Mouse (Mus musculus) megakaryocyte, embryonic 14.5 days (primary cell): Measurements from ENCODE around the gene Sdhc. TPM values are rescaled to one million over a fixed set of nuclear protein-coding genes. Genes with fewer than 3 reads are reported as not detected.
A peak's percentile ranks its signal among the peaks of the same experiment; 100 is the strongest.

Experiments used
- H3K27me3 ChIP-seq: replicated peaks from 2 replicates; pipeline ENCODE3; 2012; ENCODE audit warnings: inconsistent platforms
- H3K36me3 ChIP-seq: replicated peaks from 2 replicates; pipeline ENCODE3; 2012; ENCODE audit warnings: low read length, inconsistent platforms, mixed read lengths
- H3K4me1 ChIP-seq: 2 replicates; pipeline ENCODE4 v1.6.1; 2012; ENCODE audit warnings: inconsistent platforms
- H3K4me3 ChIP-seq: replicated peaks from 2 replicates; pipeline ENCODE3; 2012; ENCODE audit warnings: moderate library complexity, mild to moderate bottlenecking, inconsistent platforms
- H3K9me3 ChIP-seq: 2 replicates; pipeline ENCODE4 v1.6.1; 2012; ENCODE audit warnings: inconsistent platforms
- FLI1 ChIP-seq: IDR thresholded peaks from 2 replicates; pipeline ENCODE4 v1.6.1; 2012; ENCODE audit warnings: low read length, inconsistent platforms, mixed read lengths
- GATA1 ChIP-seq: IDR thresholded peaks from 3 replicates; pipeline ENCODE4 v1.6.1; 2012; ENCODE audit warnings: mixed read lengths, low read length, inconsistent platforms, borderline replicate concordance
- polyA plus RNA-seq: library from polyadenylated mRNA; stranded (reverse); fragments of >175 nt; gene quantifications from 2 replicates; pipeline ENCODE4 v1.2.3, GENCODE M21; 2012; ENCODE audit warnings: low replicate concordance; ENCODE audit not compliant: insufficient read depth

Gene Sdhc
- polyA plus RNA-seq, 1 experiment = 93.6 TPM

DNA sequence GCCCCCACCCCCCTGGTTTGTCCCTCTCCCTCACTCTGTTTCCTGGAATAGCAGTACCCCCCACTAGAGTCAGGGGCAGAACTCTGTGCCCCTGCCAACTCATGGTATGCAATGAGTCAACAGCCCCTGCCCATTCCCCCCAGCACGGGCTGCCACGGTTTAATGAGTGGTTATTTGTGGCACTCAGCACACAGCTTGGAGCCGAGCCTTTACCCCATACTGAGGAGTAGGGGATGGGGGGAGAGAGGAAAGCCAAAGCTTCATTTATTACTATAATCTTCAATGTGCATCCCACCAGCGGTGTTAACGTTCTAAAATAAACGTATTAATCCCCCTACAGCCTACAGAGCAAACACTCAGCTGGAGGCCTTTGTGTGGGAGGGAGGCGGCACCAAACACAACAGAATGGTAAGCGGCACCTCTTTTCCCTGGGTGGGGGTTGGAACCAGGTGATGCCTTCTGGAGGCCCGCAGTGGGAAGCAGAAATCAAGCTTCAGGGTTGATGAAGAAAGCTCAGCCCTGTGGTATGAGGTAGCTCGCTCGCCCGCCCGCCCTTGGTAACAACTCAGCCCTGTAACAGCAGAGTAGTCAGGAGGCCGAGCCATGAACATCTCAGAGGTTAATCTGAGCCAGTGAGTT is 39.2 kb upstream of the Sdhc start:
- H3K4me3 ChIP-seq = no peak overlapping the region
- TF ChIP-seq FLI1 (no peak), GATA1 (no peak)
- peaks cover 56% of the 10 kb centered on the region for H3K4me1 ChIP-seq
- H3K27me3 ChIP-seq = peaks cover 36% of the 10 kb centered on the region
- H3K9me3 ChIP-seq = peaks cover 8% of the 10 kb centered on the region; the same call in 1 of the 2 replicates
- H3K36me3 ChIP-seq = peaks cover 16% of the 10 kb centered on the region

- TF ChIP-seq GATA1 (no peak), FLI1 (no peak)
- H3K36me3 ChIP-seq = peaks cover 16% of the 10 kb centered on the region
- peaks cover 31% of the 10 kb centered on the region for H3K27me3 ChIP-seq
- peaks cover 8% of the 10 kb centered on the region; the same call in 1 of the 2 replicates for H3K9me3 ChIP-seq
- H3K4me1 ChIP-seq = peaks cover 57% of the 10 kb centered on the region
- no peak overlapping the region for H3K4me3 ChIP-seq
Observed at GRCm38 (mm10) chr1:171189046-171189445, 38.6 kb upstream of the Sdhc start.

- Histone ChIP-seq H3K4me1 (peaks cover 57% of the 10 kb centered on the region), H3K36me3 (peaks cover 14% of the 10 kb centered on the region), H3K27me3 (peaks cover 21% of the 10 kb centered on the region), H3K4me3 (no peak overlapping the region), H3K9me3 (peaks cover 8% of the 10 kb centered on the region; the same call in 1 of the 2 replicates)
- TF ChIP-seq GATA1 (no peak), FLI1 (no peak)
Observed at GRCm38 (mm10) chr1:171187851-171188700, 37.7 kb upstream of the Sdhc start.

- H3K4me1 ChIP-seq = peaks cover 75% of the 10 kb centered on the region
- peaks cover 4% of the 10 kb centered on the region for H3K27me3 ChIP-seq
- H3K36me3 ChIP-seq = peaks cover 17% of the 10 kb centered on the region
- peaks cover 5% of the 10 kb centered on the region; the same call in 1 of the 2 replicates for H3K9me3 ChIP-seq
- H3K4me3 ChIP-seq = no peak overlapping the region
- TF ChIP-seq GATA1 (no peak), FLI1 (no peak)
Observed at GRCm38 (mm10) chr1:171185655-171186054, 35.3 kb upstream of the Sdhc start.

DNA sequence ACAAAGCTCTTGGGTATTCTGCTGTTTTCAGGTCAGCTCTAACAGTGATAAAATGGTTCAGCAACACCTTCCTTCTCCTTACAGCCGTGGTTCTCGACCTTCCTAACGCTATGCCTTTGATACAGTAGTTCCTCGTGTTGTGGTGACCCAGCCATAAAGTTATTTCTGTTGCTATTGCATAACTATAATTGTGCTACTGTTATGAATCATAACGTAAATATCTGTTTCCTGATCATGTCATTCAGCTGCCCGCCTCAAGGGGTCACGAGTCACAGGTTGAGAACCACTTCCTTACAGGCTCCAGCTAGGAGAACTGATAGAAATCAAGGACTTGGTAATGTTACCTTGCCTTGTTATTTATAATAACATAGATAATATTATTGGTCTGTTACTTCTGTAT is 33.9 kb upstream of the Sdhc start:
- Histone ChIP-seq H3K4me1 (peaks cover 81% of the 10 kb centered on the region), H3K27me3 (peaks cover under 1% of the 10 kb centered on the region), H3K4me3 (peak overlapping the region; percentile 73), H3K36me3 (peaks cover 13% of the 10 kb centered on the region), H3K9me3 (no peaks in the 10 kb centered on the region)
- no peak for TF ChIP-seq GATA1
- TF ChIP-seq FLI1 = no peak

- Histone ChIP-seq H3K27me3 (no peaks in the 10 kb centered on the region), H3K4me1 (peaks cover 81% of the 10 kb centered on the region)
- TF ChIP-seq FLI1 = no peak
- TF ChIP-seq GATA1 = no peak
Observed at GRCm38 (mm10) chr1:171183620-171184019, 33.2 kb upstream of the Sdhc start.

DNA sequence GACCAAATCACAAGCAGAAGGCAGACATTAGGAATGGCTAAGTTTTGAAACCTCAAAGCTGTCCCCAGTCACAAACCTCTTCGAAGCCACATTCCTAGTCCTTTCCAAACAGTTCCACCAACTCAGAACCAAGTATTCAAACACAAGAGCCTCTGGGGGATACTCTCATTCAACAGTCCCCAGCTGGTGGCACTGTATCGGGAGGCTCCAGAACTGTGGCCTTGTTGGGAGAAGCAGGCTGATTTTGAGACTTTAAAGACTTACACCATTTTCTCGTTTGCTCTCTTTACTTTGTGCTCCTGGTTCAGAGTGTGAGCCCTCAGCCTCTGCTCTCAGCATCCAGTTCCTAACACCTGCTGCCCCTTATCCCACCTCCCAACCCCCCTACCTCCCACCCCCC is 32.6 kb upstream of the Sdhc start:
- Histone ChIP-seq H3K36me3 (peaks cover 13% of the 10 kb centered on the region), H3K4me3 (no peak overlapping the region), H3K27me3 (no peaks in the 10 kb centered on the region), H3K9me3 (no peaks in the 10 kb centered on the region), H3K4me1 (peaks cover 82% of the 10 kb centered on the region)
- no peak for TF ChIP-seq FLI1

More at GRCm38 (mm10) chr1:171183620-171184019, 33.2 kb upstream of the Sdhc start:
- no peaks in the 10 kb centered on the region for H3K9me3 ChIP-seq
- peak overlapping the region; percentile 73 for H3K4me3 ChIP-seq
- peaks cover 13% of the 10 kb centered on the region for H3K36me3 ChIP-seq

- H3K4me1 ChIP-seq = peaks cover 83% of the 10 kb centered on the region
Observed at GRCm38 (mm10) chr1:171179487-171180171, 29.2 kb upstream of the Sdhc start.

DNA sequence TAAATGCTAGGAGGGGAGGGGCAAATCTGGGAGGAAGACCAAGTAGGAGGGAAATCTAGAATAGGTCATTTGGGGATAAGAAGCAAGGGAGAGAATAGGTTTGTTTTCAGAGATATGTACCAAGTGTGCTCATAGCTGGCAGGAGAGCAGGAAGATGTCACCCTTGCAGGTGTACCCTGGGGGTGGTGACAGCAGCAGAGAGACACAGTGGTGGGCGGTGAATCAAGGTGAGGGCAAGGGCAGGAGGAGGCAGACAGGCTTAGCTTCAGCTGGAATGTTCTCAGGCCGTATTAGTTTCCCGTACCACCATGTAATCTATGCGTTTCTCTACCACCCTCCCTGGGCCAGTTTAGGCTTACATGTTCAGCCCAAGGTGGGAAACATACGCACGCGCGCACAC is 22.4 kb upstream of the Sdhc start:
- H3K4me1 ChIP-seq = peaks cover 55% of the 10 kb centered on the region
- no peak overlapping the region for H3K4me3 ChIP-seq
- H3K36me3 ChIP-seq = peaks cover 44% of the 10 kb centered on the region
- TF ChIP-seq GATA1 (no peak), FLI1 (no peak)
- peaks cover 19% of the 10 kb centered on the region for H3K27me3 ChIP-seq
- H3K9me3 ChIP-seq = no peaks in the 10 kb centered on the region

More at GRCm38 (mm10) chr1:171179487-171180171, 29.2 kb upstream of the Sdhc start:
- Histone ChIP-seq H3K4me3 (peak overlapping the region; percentile 73), H3K36me3 (peaks cover 32% of the 10 kb centered on the region), H3K27me3 (peaks cover 3% of the 10 kb centered on the region), H3K9me3 (no peaks in the 10 kb centered on the region)
- TF ChIP-seq FLI1 (no peak), GATA1 (no peak)
